Mouse (Mus musculus) myocyte (in vitro differentiated cells): Measurements from ENCODE around the gene Mrc1.

Experiments used
- CEBPB ChIP-seq: IDR thresholded peaks from 2 replicates; pipeline ENCODE4 v1.6.1; 2011; ENCODE audit warnings: mild to moderate bottlenecking, moderate library complexity; ENCODE audit not compliant: poor library complexity, insufficient read depth, severe bottlenecking
- E2F4 ChIP-seq: IDR thresholded peaks from one replicate; pipeline ENCODE4 v1.6.1; 2011; ENCODE audit warnings: mild to moderate bottlenecking, control low read depth, moderate library complexity; ENCODE audit not compliant: insufficient read depth
- MAX ChIP-seq: IDR thresholded peaks from one replicate; pipeline ENCODE4 v1.6.1; 2011; ENCODE audit warnings: low read depth, mild to moderate bottlenecking, control low read depth
- MYOD1 ChIP-seq, 3 experiments: IDR thresholded peaks; one replicate each; pipeline ENCODE4 v1.6.1; 2011; ENCODE audit warnings: control low read depth in 2 of 3, low read depth in 2 of 3, mild to moderate bottlenecking in 2 of 3, moderate library complexity in 1 of 3; ENCODE audit not compliant: insufficient read length in 2 of 3, control insufficient read depth in 1 of 3
- POLR2A ChIP-seq: IDR thresholded peaks from one replicate; pipeline ENCODE4 v1.6.1; 2011; ENCODE audit warnings: low read depth, mild to moderate bottlenecking, control low read depth, moderate library complexity; ENCODE audit not compliant: insufficient read length
- POLR2AphosphoS2 ChIP-seq: IDR thresholded peaks from one replicate; pipeline ENCODE4 v1.6.1; 2011; ENCODE audit warnings: low read depth, control low read depth; ENCODE audit not compliant: insufficient read length
- SRF ChIP-seq: IDR thresholded peaks from one replicate; pipeline ENCODE4 v1.6.1; 2011; ENCODE audit warnings: low read depth; ENCODE audit not compliant: control insufficient read depth, insufficient read length
- TCF12 ChIP-seq: IDR thresholded peaks from one replicate; pipeline ENCODE4 v1.6.1; 2011; ENCODE audit warnings: mild to moderate bottlenecking, control low read depth; ENCODE audit not compliant: poor library complexity, insufficient read depth, severe bottlenecking
- TCF3 ChIP-seq: IDR thresholded peaks from one replicate; pipeline ENCODE4 v1.6.1; 2011; ENCODE audit warnings: low read depth, control low read depth; ENCODE audit not compliant: insufficient read length
- USF1 ChIP-seq: IDR thresholded peaks from one replicate; pipeline ENCODE4 v1.6.1; 2011; ENCODE audit warnings: low read depth, mild to moderate bottlenecking, control low read depth, moderate library complexity

DNA sequence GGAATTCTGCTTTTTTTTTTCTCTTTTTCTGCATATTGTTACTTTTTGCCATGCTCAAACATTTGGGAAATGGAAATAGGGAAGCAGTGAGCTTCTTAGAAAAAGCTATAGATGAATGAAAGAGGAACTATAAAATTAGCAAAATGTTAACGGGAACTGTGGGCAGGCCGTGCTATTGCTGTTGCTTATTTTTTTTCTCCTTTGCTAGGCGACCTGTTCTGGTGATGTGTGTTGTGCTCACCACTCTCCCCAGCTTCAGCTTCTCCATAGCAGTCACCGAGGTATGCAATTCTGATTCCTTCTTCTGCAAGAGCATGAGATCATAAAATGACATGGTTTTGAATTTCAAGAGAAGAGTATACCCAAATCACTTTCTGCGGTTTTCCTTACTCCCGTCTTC is 37.1 kb upstream of the Mrc1 start:
- TF ChIP-seq POLR2A (no peak), USF1 (no peak), SRF (no peak), POLR2AphosphoS2 (no peak), MAX (no peak), TCF3 (no peak), CEBPB (no peak), TCF12 (no peak), E2F4 (no peak), MYOD1 (IDR thresholded peaks at IDR 0.05; ENCODE audit: control insufficient read depth in 1 of 3, insufficient read length in 2 of 3, low read depth in 2 of 3) (no peak)
